Comparison of ENCODE assay signal across 7 mouse cellular contexts in the genomic region with DNA sequence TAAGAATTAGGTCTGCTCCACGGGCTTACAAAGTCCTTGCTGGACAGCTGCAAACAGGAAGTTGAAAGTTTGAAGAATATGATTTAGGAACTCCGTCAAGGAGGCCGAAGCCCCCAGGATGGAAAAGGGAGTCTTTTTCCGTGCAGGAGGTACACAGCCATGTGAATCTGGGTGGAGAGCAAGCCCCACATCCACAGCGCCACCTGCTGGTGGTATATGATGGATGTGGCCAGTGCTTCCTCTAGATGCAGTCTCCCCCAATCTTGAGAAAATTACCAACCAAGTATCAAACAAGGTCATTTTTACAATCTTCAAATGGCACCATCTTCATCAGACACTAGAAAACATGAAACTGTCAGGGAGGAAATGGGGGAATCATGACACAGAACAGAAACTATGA. TPM values are rescaled to one million over a fixed set of nuclear protein-coding genes. Genes with fewer than 3 reads are reported as not detected.
DNase-seq lines count a peak whose midpoint lies in the region; ATAC-seq and TF ChIP-seq lines count a peak whose summit lies in the region.

No protein-coding gene starts in this region.

- H3K27ac ChIP-seq in ES-Bruce4 (ENCODE audit: insufficient read depth, low read length) = no peak overlapping the region
- no peak overlapping the region for H3K27ac ChIP-seq in liver, embryonic 14.5 days
- no peak overlapping the region for H3K27ac ChIP-seq in spleen, adult 2 months (ENCODE audit: insufficient read depth, low read length)

- no peak for TF ChIP-seq POLR2A in ES-Bruce4 (IDR thresholded peaks at IDR 0.05; ENCODE audit: insufficient read depth, low read length)
- TF ChIP-seq POLR2A in spleen, adult 2 months (IDR thresholded peaks at IDR 0.05; ENCODE audit: low read depth, low read length) = no peak

- H3K4me3 ChIP-seq in ES-Bruce4 (ENCODE audit: low read depth, low read length) = no peak overlapping the region
- no peak overlapping the region for H3K4me3 ChIP-seq in liver, embryonic 14.5 days (ENCODE audit: insufficient read depth in 1 of 2, low read depth in 2 of 2, low read length in 2 of 2)
- no peak overlapping the region for H3K4me3 ChIP-seq in spleen, adult 2 months (ENCODE audit: extremely low read depth, insufficient read depth, insufficient read length)

- peaks cover 2% of the 10 kb centered on the region for H3K4me1 ChIP-seq in ES-Bruce4 (ENCODE audit: control insufficient read depth, insufficient read depth, low read length)
- peaks cover 12 to 14% of the 10 kb centered on the region in 2 experiments for H3K4me1 ChIP-seq in liver, embryonic 14.5 days (replicated peaks; ENCODE audit: control insufficient read depth in 2 of 2, insufficient read depth in 2 of 2, low read length in 1 of 2)
- no peaks in the 10 kb centered on the region for H3K4me1 ChIP-seq in spleen, adult 2 months (ENCODE audit: control insufficient read depth, insufficient read depth, insufficient read length)

- H3K4me2 ChIP-seq in liver, embryonic 14.5 days (ENCODE audit: low read depth) = no peak overlapping the region

- peak; percentile 67 for DNase-seq in layer of hippocampus, adult 11-12 months (ENCODE audit: low spot score)
- no peak for DNase-seq in layer of hippocampus, adult 9-10 months (ENCODE audit: low spot score)
- peak; percentile 60 for DNase-seq in WW6 (ENCODE audit: low read depth, low spot score)
- peak; percentile 44 for DNase-seq in embryo, embryonic 9.5 days (ENCODE audit: extremely low spot score)
- DNase-seq in liver, embryonic 14.5 days (ENCODE audit: low read depth in 3 of 3, low spot score in 3 of 3) = no peak
- DNase-seq in spleen, adult 2 months (ENCODE audit: low read depth in 1 of 2, low spot score in 2 of 2) = peak in 1 of 2 experiments; percentile 45

- H3K27me3 ChIP-seq in ES-Bruce4 (ENCODE audit: control insufficient read depth, insufficient read depth, low read length, poor library complexity, severe bottlenecking) = no peaks in the 10 kb centered on the region
- no peaks in the 10 kb centered on the region for H3K27me3 ChIP-seq in liver, embryonic 14.5 days (ENCODE audit: control insufficient read depth, insufficient read depth, low read length)
- H3K27me3 ChIP-seq in spleen, adult 2 months (ENCODE audit: control insufficient read depth, insufficient read depth, low read length) = no peaks in the 10 kb centered on the region

- H3K9ac ChIP-seq in ES-Bruce4 (ENCODE audit: low read depth, poor library complexity, severe bottlenecking) = no peak overlapping the region
- no peak overlapping the region for H3K9ac ChIP-seq in liver, embryonic 14.5 days (replicated peaks)

- 59% methylated on average over 5 of the region's 5 CpGs for WGBS in liver, embryonic 14.5 days (ENCODE audit: insufficient replicate concordance)
- 67% methylated on average over 5 of the region's 5 CpGs for WGBS in spleen, adult 2 months

- peak; percentile 93 for TF ChIP-seq CTCF in ES-Bruce4 (IDR thresholded peaks at IDR 0.05; ENCODE audit: low read depth, low read length)
- peak; percentile 95 for TF ChIP-seq CTCF in liver, embryonic 14.5 days (IDR thresholded peaks at IDR 0.05; ENCODE audit: low read depth)
- TF ChIP-seq CTCF in spleen, adult 2 months (IDR thresholded peaks at IDR 0.05; ENCODE audit: extremely low read depth, insufficient read depth, insufficient read length, insufficient replicate concordance) = peak; percentile 69; the same call in 1 of the 2 replicates

- no peaks in the 10 kb centered on the region for H3K9me3 ChIP-seq in ES-Bruce4 (replicated peaks; ENCODE audit: control insufficient read depth, insufficient read depth, low read length, poor library complexity, severe bottlenecking)
- H3K9me3 ChIP-seq in liver, embryonic 14.5 days (ENCODE audit: control insufficient read depth, low read length) = no peaks in the 10 kb centered on the region

- peaks cover 80% of the 10 kb centered on the region for H3K36me3 ChIP-seq in ES-Bruce4 (ENCODE audit: control insufficient read depth, insufficient read depth, low read length, poor library complexity, severe bottlenecking)
- H3K36me3 ChIP-seq in liver, embryonic 14.5 days (replicated peaks; ENCODE audit: control insufficient read depth, insufficient read depth, low read depth) = peaks cover 88% of the 10 kb centered on the region
- peaks cover 41% of the 10 kb centered on the region for H3K36me3 ChIP-seq in spleen, adult 2 months (ENCODE audit: control insufficient read depth, insufficient read depth, low read length)

- no peak for ATAC-seq in liver, embryonic 14.5 days (ENCODE audit: insufficient read depth)

- TF ChIP-seq EP300 in ES-Bruce4 (IDR thresholded peaks at IDR 0.05; ENCODE audit: insufficient read depth, low read depth, low read length) = no peak
- no peak for TF ChIP-seq EP300 in liver, embryonic 14.5 days (IDR thresholded peaks at IDR 0.05; ENCODE audit: low read depth)

RNA-seq across cellular contexts. Expression of gene Mcm2, which starts 5.0 kb away (rescaled TPM):
- polyA plus RNA-seq in ES-Bruce4 (2011; ENCODE audit: insufficient read depth, insufficient read length, low read depth, missing spikeins) = 117 and 120 TPM in 2 replicates
- polyA plus RNA-seq in liver, embryonic 14.5 days (2012; rRNA removed) = 99.2 and 113 TPM in 2 replicates
- polyA plus RNA-seq in liver, embryonic 14.5 days (2014; fragmentation: Nextera tagmentation; extraction: Ambion mirVana) = 142 and 167 TPM in 2 replicates
- polyA plus RNA-seq in spleen, adult 2 months (2012; rRNA removed) = 40.3 and 57.7 TPM in 2 replicates

RNA-seq across cellular contexts. Expression of gene Tpra1, which starts 8.5 kb away (rescaled TPM):
- 17.4 and 24.2 TPM in 2 replicates for polyA plus RNA-seq in ES-Bruce4 (2011; ENCODE audit: insufficient read depth, insufficient read length, low read depth, missing spikeins)
- polyA plus RNA-seq in liver, embryonic 14.5 days (2012; rRNA removed) = 52.2 and 61.5 TPM in 2 replicates
- 25.6 and 32.9 TPM in 2 replicates for polyA plus RNA-seq in liver, embryonic 14.5 days (2014; fragmentation: Nextera tagmentation; extraction: Ambion mirVana)
- polyA plus RNA-seq in spleen, adult 2 months (2012; rRNA removed) = 154 and 163 TPM in 2 replicates

RNA-seq across cellular contexts. Expression of gene Podxl2, which starts 18.7 kb away (rescaled TPM):
- polyA plus RNA-seq in ES-Bruce4 (2011; ENCODE audit: insufficient read depth, insufficient read length, low read depth, missing spikeins) = 0.81 and 1.2 TPM in 2 replicates
- 1.9 and 3.1 TPM in 2 replicates for polyA plus RNA-seq in liver, embryonic 14.5 days (2012; rRNA removed)
- polyA plus RNA-seq in liver, embryonic 14.5 days (2014; fragmentation: Nextera tagmentation; extraction: Ambion mirVana) = 0.59 and 1.2 TPM in 2 replicates
- 7.7 and 12.5 TPM in 2 replicates for polyA plus RNA-seq in spleen, adult 2 months (2012; rRNA removed)

RNA-seq across cellular contexts. Expression of gene Abtb1, which starts 51.8 kb away (rescaled TPM):
- polyA plus RNA-seq in ES-Bruce4 (2011; ENCODE audit: insufficient read depth, insufficient read length, low read depth, missing spikeins) = 16.7 and 18.3 TPM in 2 replicates
- 43.1 and 47.5 TPM in 2 replicates for polyA plus RNA-seq in liver, embryonic 14.5 days (2012; rRNA removed)
- polyA plus RNA-seq in liver, embryonic 14.5 days (2014; fragmentation: Nextera tagmentation; extraction: Ambion mirVana) = 39.0 and 44.9 TPM in 2 replicates
- 80.8 and 103 TPM in 2 replicates for polyA plus RNA-seq in spleen, adult 2 months (2012; rRNA removed)

Comparison
In these comparisons a context has a peak if more than half of its experiments do, and no peak if none do; other contexts are left out.
1. DNase-seq: peak in layer of hippocampus, adult 11-12 months (single experiment), WW6 (single experiment) and embryo, embryonic 9.5 days (single experiment); none in layer of hippocampus, adult 9-10 months (single experiment) and liver, embryonic 14.5 days (0 of 3).
2. Peak in every context shown above with its lines, with median percentiles within 50 percentile points of each other: CTCF ChIP-seq.